Mouse (Mus musculus) small intestine, adult 2 months (tissue): ENCODE measurements around the gene D430041D05Rik.

ENCODE experiments used
- CTCF ChIP-seq: fragments of 200-500 bp; IDR thresholded peaks from 2 replicates; pipeline ENCODE4 v1.5.1; 2012; ENCODE audit warnings: low read depth, mild to moderate bottlenecking, control low read depth, inconsistent platforms, low read length, moderate library complexity, mixed read lengths; ENCODE audit not compliant: insufficient replicate concordance, insufficient read length; ENCODE audit errors: extremely low read depth
- POLR2A ChIP-seq: fragments of 200-500 bp; IDR thresholded peaks from 2 replicates; pipeline ENCODE4 v1.6.1; 2012; ENCODE audit warnings: low read depth, mild to moderate bottlenecking, control low read depth, inconsistent platforms, low read length, moderate library complexity

DNA sequence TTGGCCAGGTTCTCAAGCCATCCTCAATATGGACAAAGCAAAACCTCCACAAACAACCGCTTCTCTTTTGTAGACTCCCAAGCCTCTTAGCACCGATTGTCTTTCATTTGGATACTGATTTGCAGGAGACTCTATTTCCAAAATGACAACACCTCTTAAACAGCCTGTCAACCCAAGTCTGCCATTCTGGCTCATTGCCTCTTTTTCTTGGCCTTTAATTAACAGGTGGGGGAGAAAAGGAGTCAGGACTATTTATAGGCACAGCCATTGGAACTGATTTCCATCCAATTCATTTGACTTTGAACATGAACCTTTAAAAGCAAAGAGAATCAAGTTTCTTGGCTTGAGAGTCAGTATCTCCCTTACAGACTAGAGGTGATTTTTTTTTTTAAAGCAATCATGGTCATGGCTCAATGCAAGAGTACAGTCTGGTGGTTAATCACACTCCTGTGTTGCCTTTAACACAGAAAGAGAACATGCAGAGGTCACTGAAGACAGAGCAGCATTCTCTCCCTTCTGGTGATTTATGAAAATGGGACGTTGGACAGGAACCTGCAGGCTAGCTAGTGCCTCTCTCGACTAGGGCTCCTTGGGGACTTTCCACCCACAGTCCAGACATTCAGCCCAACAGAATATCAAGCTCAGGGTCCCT, 262.8 kb downstream of the D430041D05Rik start:
- no peak for TF ChIP-seq POLR2A
- TF ChIP-seq CTCF = no peak
